Mouse (Mus musculus): ENCODE data around the gene Epdr1.

GRCm38 (mm10) chr13:19624632-19625320 is 5.0 kb upstream of the Epdr1 start:
- TF ChIP-seq CTCF (IDR thresholded peaks at IDR 0.05; ENCODE audit: extremely low read depth, insufficient read depth, low read length), result no peak
- TF ChIP-seq POLR2A (IDR thresholded peaks at IDR 0.05; ENCODE audit: extremely low read depth, insufficient read depth, low read length), result no peak

Measured in cortical plate, adult 2 months (tissue).